ENCODE assay signal across 8 mouse cellular contexts in genomic region chr2:127501061-127501460, GRCm38 (mm10). TPM values are rescaled to one million over a fixed set of nuclear protein-coding genes. Genes with fewer than 3 reads are reported as not detected.
DNase-seq lines count a peak whose midpoint lies in the region; ATAC-seq and TF ChIP-seq lines count a peak whose summit lies in the region.

No protein-coding gene starts in this region.

- H3K27ac ChIP-seq in forebrain, embryonic 10.5 days: no peak overlapping the region
- H3K27ac ChIP-seq in forebrain, embryonic 12.5 days: no peak overlapping the region
- H3K27ac ChIP-seq in liver, postnatal 0 days (ENCODE audit: low read depth): no peak overlapping the region

- 0 out of 2 replicates have a peak, but pooled peaks cover 4% of the 10 kb centered on the region for H3K27me3 ChIP-seq in forebrain, embryonic 10.5 days (ENCODE audit: poor library complexity, severe bottlenecking)
- 0 out of 2 replicates have a peak, but pooled peaks cover 3% of the 10 kb centered on the region for H3K27me3 ChIP-seq in forebrain, embryonic 12.5 days
- no peaks in the 10 kb centered on the region for H3K27me3 ChIP-seq in liver, postnatal 0 days (ENCODE audit: insufficient read depth, low read length)
- no peaks in the 10 kb centered on the region for H3K27me3 ChIP-seq in splenic B cell, adult 2 months (ENCODE audit: control insufficient read depth, insufficient read depth, low read length, poor library complexity, severe bottlenecking)

- no peak overlapping the region for H3K4me2 ChIP-seq in forebrain, embryonic 12.5 days
- no peak overlapping the region for H3K4me2 ChIP-seq in liver, postnatal 0 days (ENCODE audit: low read depth, low read length)

- H3K36me3 ChIP-seq in forebrain, embryonic 10.5 days (replicated peaks): no peaks in the 10 kb centered on the region
- no peaks in the 10 kb centered on the region for H3K36me3 ChIP-seq in forebrain, embryonic 12.5 days (replicated peaks)
- H3K36me3 ChIP-seq in liver, postnatal 0 days (replicated peaks; ENCODE audit: insufficient read depth, low read length): no peaks in the 10 kb centered on the region
- H3K36me3 ChIP-seq in splenic B cell, adult 2 months (ENCODE audit: control insufficient read depth, insufficient read depth, low read length, poor library complexity, severe bottlenecking): no peaks in the 10 kb centered on the region

- intact Hi-C loops in heart, postnatal 14 days (cut with DNase I): loop anchor here (1.0 to 5.0 kb wide), 2 partner anchors 39 to 139 kb away; partner anchors contain the start of gene Adra2b

- peaks cover 5% of the 10 kb centered on the region for H3K4me1 ChIP-seq in forebrain, embryonic 10.5 days
- H3K4me1 ChIP-seq in forebrain, embryonic 12.5 days: peaks cover 2% of the 10 kb centered on the region; the same call in 1 of the 2 replicates
- no peaks in the 10 kb centered on the region for H3K4me1 ChIP-seq in liver, postnatal 0 days (ENCODE audit: insufficient read depth)

- no peak overlapping the region for H3K4me3 ChIP-seq in forebrain, embryonic 10.5 days
- H3K4me3 ChIP-seq in forebrain, embryonic 12.5 days (replicated peaks): no peak overlapping the region
- no peak overlapping the region for H3K4me3 ChIP-seq in liver, postnatal 0 days (ENCODE audit: low read depth, low read length)

- H3K9ac ChIP-seq in forebrain, embryonic 12.5 days: no peak overlapping the region
- no peak overlapping the region for H3K9ac ChIP-seq in liver, postnatal 0 days (replicated peaks)

- TF ChIP-seq CTCF in liver, postnatal 0 days (IDR thresholded peaks at IDR 0.05; ENCODE audit: low read depth): peak; percentile 91

- H3K9me3 ChIP-seq in forebrain, embryonic 10.5 days: no peaks in the 10 kb centered on the region
- H3K9me3 ChIP-seq in forebrain, embryonic 12.5 days: no peaks in the 10 kb centered on the region
- H3K9me3 ChIP-seq in liver, postnatal 0 days (ENCODE audit: low read length): no peaks in the 10 kb centered on the region

- no peak for ATAC-seq in forebrain, embryonic 12.5 days (ENCODE audit: low FRiP score)
- no peak for ATAC-seq in liver, postnatal 0 days

- no peak for TF ChIP-seq EP300 in liver, postnatal 0 days (IDR thresholded peaks at IDR 0.05; ENCODE audit: low read depth)

- peak; percentile 52 for DNase-seq in forebrain, embryonic 10.5 days (ENCODE audit: extremely low spot score, low spot score)
- DNase-seq in urinary bladder, postnatal 14 days (ENCODE audit: low spot score): peak; percentile 58
- no peak for DNase-seq in urinary bladder, adult 18-20 months (ENCODE audit: low spot score in 2 of 2)
- DNase-seq in embryo, embryonic 10.5 days (ENCODE audit: low spot score): peak; percentile 65
- DNase-seq in heart, postnatal 14 days: peak; percentile 64 to 80
- peak; percentile 61 for DNase-seq in liver, postnatal 0 days
- DNase-seq in splenic B cell, adult 2 months (ENCODE audit: low read depth, low spot score): peak; percentile 62

- 72% methylated on average over 7 of the region's 7 CpGs for WGBS in forebrain, embryonic 10.5 days
- WGBS in forebrain, embryonic 12.5 days: 70% methylated on average over 7 of the region's 7 CpGs
- 53% methylated on average over 7 of the region's 7 CpGs for WGBS in liver, postnatal 0 days (ENCODE audit: insufficient replicate concordance)

RNA-seq across cellular contexts. Expression of gene Kcnip3, which starts 20.8 kb away (rescaled TPM):
- polyA plus RNA-seq in forebrain, embryonic 10.5 days (2016; fragmentation: Nextera tagmentation; extraction: Ambion mirVana): 2.1 TPM in 2 replicates
- 3.8 and 4.6 TPM in 2 replicates for polyA plus RNA-seq in forebrain, embryonic 12.5 days (2016; fragmentation: Nextera tagmentation; extraction: Ambion mirVana)
- total RNA-seq in heart, postnatal 14 days (2021): 1 to 10 TPM; 1.5 to 1.8 TPM
- polyA plus RNA-seq in liver, postnatal 0 days (2015; fragmentation: Nextera tagmentation; extraction: Ambion mirVana): 0.23 and 0.43 TPM in 2 replicates

RNA-seq across cellular contexts. Expression of gene Prom2, which starts 40.2 kb away (rescaled TPM):
- 1.0 and 1.4 TPM in 2 replicates for polyA plus RNA-seq in forebrain, embryonic 10.5 days (2016; fragmentation: Nextera tagmentation; extraction: Ambion mirVana)
- polyA plus RNA-seq in forebrain, embryonic 12.5 days (2016; fragmentation: Nextera tagmentation; extraction: Ambion mirVana): 0.26 and 0.41 TPM in 2 replicates
- not detected for total RNA-seq in heart, postnatal 14 days (2021)
- not detected in 2 replicates for polyA plus RNA-seq in liver, postnatal 0 days (2015; fragmentation: Nextera tagmentation; extraction: Ambion mirVana)

RNA-seq across cellular contexts. Expression of gene Fahd2a, which starts 56.7 kb away (rescaled TPM):
- 20.5 and 23.8 TPM in 2 replicates for polyA plus RNA-seq in forebrain, embryonic 10.5 days (2016; fragmentation: Nextera tagmentation; extraction: Ambion mirVana)
- polyA plus RNA-seq in forebrain, embryonic 12.5 days (2016; fragmentation: Nextera tagmentation; extraction: Ambion mirVana): 24.9 and 25.4 TPM in 2 replicates
- total RNA-seq in heart, postnatal 14 days (2021): 10 to 100 TPM; 25.9 to 30.2 TPM
- 14.7 and 16.9 TPM in 2 replicates for polyA plus RNA-seq in liver, postnatal 0 days (2015; fragmentation: Nextera tagmentation; extraction: Ambion mirVana)

Comparison
In these comparisons a context has a peak if more than half of its experiments do, and no peak if none do; other contexts are left out.
1. DNase-seq: peak in forebrain, embryonic 10.5 days (single experiment), urinary bladder, postnatal 14 days (single experiment), embryo, embryonic 10.5 days (single experiment), heart, postnatal 14 days (2 of 2), liver, postnatal 0 days (single experiment) and splenic B cell, adult 2 months (single experiment); none in urinary bladder, adult 18-20 months (0 of 2).